Mouse (Mus musculus): ENCODE data around the gene Ndrg2. TPM values are rescaled to one million over a fixed set of nuclear protein-coding genes. Genes with fewer than 3 reads are reported as not detected.
A peak's percentile ranks its signal among the peaks of the same experiment; 100 is the strongest.

Ndrg2 gene
- total RNA-seq, 1 experiment from 2014 or later = 4.1 TPM

DNA sequence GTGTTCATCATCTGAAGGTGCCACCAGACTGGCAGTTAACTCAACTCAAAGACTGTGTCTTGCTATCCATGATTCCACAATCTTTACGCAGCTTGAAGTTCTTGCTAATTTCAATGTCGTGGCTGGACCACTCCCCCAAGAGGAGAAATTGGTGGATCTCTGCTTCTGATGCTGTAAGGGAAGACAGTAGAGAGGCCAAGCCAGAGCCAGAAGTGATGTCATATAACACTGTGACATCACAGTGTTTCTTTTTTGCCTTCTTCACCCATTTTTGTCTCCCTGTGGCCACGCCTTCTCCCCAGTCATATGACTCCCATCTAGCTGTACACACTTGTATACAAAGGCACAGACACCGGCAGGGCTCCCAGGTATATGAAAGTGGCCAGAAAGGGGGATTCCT is 4.2 kb upstream of the Ndrg2 start, which contains the start of gene Tppp2:
TSS of gene Tppp2 (plus strand) at position 301 of the 400 bp plus-strand sequence.
- ATAC-seq (replicated peaks in 1 of 2; ENCODE audit: insufficient read depth in 1 of 2, low FRiP score in 2 of 2, low TSS enrichment in 1 of 2, low read depth in 1 of 2, poor library complexity in 2 of 2, severe bottlenecking in 2 of 2) = no peak

DNA sequence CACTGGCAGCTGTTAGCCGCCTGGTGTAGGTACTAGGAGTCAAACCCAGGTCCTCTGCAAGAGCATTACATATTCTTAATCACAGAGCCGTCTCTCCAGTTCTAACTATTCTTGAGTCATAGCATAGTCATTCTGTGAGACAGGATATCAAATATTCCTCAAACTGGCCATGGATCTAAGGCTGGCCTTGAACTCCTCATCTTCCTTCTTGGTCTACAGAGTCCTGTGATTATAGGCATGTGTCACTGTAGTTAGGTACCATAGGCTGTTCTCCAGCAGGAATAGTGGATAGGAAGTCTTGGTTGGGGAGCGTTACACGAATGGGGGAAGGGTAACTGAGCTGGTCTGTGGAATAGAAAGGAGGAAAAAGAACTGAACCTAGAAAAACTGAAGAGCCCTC is 2.6 kb upstream of the Ndrg2 start:
- no peak for ATAC-seq (replicated peaks in 1 of 2; ENCODE audit: insufficient read depth in 1 of 2, low FRiP score in 2 of 2, low TSS enrichment in 1 of 2, low read depth in 1 of 2, poor library complexity in 2 of 2, severe bottlenecking in 2 of 2)

DNA sequence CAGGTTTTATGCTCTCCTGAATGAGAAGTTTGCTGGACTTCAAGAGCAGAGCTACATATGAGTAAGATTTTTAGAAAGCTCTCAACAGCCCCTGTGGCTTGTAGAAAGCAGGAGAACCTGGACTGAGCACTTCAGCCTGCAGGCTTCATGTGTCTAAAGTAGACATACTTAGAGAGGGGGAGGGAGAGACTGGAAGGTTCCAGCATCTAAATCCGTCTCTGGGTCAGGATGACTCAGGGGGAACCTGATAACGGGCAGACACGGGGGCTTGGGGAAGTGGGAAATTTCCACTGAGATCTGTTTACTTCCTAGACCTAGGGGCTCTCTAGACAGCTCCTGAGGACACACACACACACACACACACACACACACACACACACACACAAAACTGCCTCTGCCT is 1.1 kb upstream of the Ndrg2 start:
- ATAC-seq (replicated peaks in 1 of 2; ENCODE audit: insufficient read depth in 1 of 2, low FRiP score in 2 of 2, low TSS enrichment in 1 of 2, low read depth in 1 of 2, poor library complexity in 2 of 2, severe bottlenecking in 2 of 2) = no peak

DNA sequence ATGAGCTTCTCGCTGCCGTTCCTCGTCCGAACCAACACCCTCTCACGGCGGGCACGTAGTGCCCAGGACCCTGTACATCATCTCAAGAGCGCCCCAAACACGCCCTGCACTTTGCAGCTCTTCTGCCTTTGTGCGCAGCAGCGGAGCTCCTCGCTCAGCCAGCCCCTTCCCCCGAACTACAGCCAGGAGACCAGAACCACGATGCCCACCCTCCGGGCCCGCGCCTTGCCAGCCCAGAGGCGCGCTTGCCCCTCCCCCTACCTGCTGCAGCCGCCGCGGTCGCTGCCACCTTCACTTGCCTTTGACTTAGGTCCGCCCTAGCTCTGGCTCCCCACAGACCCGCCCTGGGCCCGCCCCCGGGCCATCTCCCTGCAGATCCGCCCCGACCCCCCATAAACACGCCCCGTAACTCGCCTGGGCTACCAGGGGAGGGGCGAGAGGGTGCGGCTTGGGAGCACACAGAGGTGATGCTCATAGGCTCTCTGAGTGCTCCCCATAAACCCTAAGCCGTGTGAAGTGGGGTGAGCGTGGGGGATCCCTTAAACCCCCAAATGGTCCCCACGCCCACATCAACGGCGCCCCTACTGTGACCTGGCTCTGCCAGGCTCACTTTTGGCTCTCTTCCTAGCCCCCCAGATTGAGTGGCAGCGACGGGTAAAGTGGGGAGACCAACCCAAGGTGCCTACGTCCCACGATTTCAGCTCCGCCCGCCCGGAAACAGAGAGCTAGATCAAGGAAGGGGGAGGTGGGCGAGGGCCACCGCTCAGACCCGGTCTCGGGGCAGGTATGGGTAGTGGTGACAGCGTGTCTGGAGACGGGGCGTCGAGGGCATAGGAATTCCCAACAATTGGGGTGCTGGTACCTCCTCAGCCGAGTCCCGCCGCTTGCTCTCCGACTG is 647 bp downstream of the Ndrg2 start:
- peak; percentile 83 to 87 for ATAC-seq (replicated peaks in 1 of 2; ENCODE audit: insufficient read depth in 1 of 2, low FRiP score in 2 of 2, low TSS enrichment in 1 of 2, low read depth in 1 of 2, poor library complexity in 2 of 2, severe bottlenecking in 2 of 2)

DNA sequence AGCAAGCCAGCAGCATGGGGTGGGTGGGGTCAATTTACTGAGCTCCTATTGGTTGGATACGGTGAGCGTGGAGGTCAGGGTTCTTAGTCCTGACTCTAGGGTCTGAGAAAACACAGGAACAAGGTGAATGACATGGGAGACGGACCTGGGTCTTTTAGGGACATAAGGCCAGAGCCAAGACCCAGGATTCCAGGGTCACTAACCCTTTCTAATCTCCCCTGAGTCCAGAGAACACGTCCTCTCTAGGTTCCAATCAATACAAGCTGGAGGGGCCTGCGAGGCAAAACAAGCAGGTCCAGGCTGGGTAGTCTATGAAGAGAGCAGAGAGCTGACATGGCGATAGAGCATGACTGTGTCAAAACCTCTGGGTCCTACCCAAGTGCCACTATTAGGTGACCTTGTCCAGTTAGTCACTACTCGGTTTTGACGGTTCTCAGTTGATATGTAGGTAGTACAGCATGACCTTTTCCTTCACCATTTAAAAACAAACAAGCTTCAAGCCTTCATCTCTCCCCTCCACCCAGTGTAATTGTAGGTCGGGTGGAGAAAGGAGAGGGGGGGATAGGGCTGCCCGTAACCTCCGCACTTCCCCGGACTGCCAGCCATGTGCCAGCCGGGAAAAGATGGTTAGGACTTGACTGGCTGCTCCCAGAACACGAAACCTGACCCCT is 1.4 kb downstream of the Ndrg2 start:
- ATAC-seq (replicated peaks in 1 of 2; ENCODE audit: insufficient read depth in 1 of 2, low FRiP score in 2 of 2, low TSS enrichment in 1 of 2, low read depth in 1 of 2, poor library complexity in 2 of 2, severe bottlenecking in 2 of 2) = no peak

DNA sequence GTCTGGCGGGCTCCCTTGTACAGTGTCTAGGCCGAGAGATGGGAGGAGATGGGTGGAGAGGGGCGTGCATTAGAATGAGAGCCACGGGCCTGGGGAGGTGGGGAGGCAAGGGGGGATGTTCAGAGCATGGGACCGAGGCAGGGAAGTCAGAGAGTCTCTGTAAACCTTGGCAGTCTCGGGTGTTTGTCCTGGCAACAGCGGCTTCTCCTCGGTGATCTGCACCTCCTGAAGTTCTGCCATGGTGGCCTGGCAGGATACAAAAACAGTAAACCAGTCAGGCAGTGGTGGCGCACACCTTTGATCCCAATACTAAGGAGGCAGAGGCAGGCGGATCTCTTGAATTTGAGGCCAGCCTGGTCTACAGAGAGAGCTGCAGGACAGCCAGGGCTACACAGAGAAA is 2.7 kb downstream of the Ndrg2 start:
- no peak for ATAC-seq (replicated peaks in 1 of 2; ENCODE audit: insufficient read depth in 1 of 2, low FRiP score in 2 of 2, low TSS enrichment in 1 of 2, low read depth in 1 of 2, poor library complexity in 2 of 2, severe bottlenecking in 2 of 2)

DNA sequence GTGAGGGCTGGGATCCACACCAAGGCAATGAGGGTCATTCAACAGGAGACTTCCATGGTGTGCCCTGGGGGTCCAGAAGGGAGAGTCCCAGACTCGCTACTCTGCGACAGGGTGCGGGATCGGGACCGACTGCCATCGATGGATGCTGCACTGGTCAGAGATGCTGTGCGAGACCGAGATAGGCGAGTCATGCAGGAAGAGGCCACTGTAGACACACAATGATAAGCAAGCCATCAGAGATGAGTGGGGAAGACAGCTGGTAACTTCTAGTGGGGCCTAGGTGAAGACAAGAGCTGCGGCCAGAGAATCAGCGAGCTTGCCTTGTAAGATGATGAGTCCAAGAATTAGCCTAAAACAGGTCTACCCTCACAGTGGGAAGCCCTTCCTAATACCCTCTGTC is 7.9 kb downstream of the Ndrg2 start:
- ATAC-seq (replicated peaks in 1 of 2; ENCODE audit: insufficient read depth in 1 of 2, low FRiP score in 2 of 2, low TSS enrichment in 1 of 2, low read depth in 1 of 2, poor library complexity in 2 of 2, severe bottlenecking in 2 of 2) = no peak

DNA sequence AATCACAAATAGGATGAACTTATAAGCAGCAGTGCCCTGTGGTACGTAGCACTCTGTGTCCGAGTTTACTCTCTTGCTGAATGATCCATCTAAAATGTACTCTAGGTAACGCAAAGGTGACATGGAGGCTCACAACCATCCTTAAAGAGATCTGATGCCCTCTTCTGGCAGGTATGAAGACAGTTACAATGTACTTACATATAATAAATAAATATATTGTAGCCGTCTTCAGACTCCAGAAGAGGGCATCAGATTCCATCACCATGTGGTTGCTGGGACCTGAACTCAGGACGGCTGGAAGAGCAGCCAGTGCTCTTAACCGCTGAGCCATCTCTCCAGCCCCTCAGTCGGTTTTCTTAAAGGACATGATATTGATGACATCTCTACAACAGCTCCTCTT is 9.3 kb downstream of the Ndrg2 start:
- no peak for ATAC-seq (replicated peaks in 1 of 2; ENCODE audit: insufficient read depth in 1 of 2, low FRiP score in 2 of 2, low TSS enrichment in 1 of 2, low read depth in 1 of 2, poor library complexity in 2 of 2, severe bottlenecking in 2 of 2)

DNA sequence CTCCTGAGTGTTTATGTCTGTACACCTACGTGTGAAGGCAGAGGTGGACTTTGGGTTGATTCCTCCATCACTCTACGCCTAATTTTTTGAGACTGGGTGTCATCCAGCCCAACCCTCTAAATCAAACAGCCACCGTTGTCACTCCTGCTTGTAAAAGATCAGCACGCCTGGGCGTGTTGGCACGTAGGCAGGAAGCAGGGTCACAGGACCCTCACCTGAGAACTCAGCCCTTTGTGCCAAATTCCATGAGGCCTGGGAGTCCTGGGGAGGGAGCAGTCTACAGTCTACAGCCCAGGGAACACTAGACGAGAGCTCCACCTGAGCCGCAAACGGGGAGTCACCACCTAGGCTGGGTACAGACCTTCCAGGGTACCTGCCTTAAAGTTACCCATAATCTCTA is 10.2 kb downstream of the Ndrg2 start:
- no peak for ATAC-seq (replicated peaks in 1 of 2; ENCODE audit: insufficient read depth in 1 of 2, low FRiP score in 2 of 2, low TSS enrichment in 1 of 2, low read depth in 1 of 2, poor library complexity in 2 of 2, severe bottlenecking in 2 of 2)

DNA sequence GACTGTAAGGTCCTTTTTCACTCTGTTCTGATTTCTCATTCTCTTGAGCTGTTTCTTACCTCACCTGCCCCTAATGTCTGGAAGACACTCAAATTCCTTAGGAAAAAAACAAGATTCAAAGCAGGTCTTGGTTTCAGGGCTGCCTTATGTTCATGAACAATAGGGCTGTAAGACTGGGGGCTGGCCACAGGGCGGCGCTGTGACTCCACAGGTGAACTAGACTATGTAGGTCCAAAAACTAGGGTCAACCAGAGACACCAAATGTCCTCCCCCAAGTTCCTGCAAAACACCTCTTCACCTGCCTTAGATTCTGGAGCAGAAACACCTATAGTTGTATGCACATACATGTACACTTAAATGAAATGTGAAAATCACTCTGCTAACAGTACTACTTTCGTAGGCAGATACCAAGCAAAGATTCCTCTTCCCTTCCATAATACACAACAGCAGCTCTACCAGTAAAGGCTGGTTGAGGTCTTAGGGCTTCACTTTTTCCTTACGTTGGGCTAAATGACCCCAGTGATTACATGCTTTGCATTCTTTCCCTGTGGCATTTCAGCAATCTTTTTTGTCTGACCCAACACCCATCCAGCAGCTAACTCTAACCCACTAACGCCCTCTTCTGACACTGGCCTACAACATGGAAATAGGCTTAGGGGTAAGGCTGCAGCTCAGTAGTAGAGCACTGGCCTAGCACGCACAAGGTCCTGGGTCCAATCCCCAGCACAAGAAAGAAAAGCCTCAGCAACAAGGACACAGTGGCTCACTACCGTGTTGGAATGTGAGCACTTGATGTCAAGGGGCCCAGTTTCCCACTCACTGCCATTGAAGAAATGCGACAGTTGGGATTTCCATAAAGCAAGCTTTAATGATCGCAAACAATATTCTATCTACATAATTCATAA is 10.9 kb downstream of the Ndrg2 start:
- ATAC-seq (replicated peaks in 1 of 2; ENCODE audit: insufficient read depth in 1 of 2, low FRiP score in 2 of 2, low TSS enrichment in 1 of 2, low read depth in 1 of 2, poor library complexity in 2 of 2, severe bottlenecking in 2 of 2) = peak; percentile 65 to 84

DNA sequence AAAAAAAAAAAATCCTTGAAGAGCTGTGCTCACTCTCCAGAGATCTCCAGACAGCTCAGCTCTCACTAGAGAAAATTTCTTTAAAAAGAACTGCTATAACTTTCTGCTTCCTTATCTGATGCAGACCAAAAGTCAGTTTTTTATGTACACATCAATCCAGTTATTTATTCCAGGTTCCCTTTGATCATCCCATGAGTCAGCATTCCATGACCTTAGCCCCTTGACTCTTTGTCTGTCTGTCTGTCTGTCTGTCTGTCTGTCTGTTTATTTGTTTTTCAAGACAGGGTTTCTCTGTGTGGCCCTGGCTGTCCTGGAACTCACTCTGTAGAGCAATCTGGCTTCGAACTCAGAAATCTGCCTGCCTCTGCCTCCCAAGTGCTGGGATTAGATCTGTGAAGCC is 14.6 kb downstream of the Ndrg2 start:
- ATAC-seq (replicated peaks in 1 of 2; ENCODE audit: insufficient read depth in 1 of 2, low FRiP score in 2 of 2, low TSS enrichment in 1 of 2, low read depth in 1 of 2, poor library complexity in 2 of 2, severe bottlenecking in 2 of 2) = no peak

DNA sequence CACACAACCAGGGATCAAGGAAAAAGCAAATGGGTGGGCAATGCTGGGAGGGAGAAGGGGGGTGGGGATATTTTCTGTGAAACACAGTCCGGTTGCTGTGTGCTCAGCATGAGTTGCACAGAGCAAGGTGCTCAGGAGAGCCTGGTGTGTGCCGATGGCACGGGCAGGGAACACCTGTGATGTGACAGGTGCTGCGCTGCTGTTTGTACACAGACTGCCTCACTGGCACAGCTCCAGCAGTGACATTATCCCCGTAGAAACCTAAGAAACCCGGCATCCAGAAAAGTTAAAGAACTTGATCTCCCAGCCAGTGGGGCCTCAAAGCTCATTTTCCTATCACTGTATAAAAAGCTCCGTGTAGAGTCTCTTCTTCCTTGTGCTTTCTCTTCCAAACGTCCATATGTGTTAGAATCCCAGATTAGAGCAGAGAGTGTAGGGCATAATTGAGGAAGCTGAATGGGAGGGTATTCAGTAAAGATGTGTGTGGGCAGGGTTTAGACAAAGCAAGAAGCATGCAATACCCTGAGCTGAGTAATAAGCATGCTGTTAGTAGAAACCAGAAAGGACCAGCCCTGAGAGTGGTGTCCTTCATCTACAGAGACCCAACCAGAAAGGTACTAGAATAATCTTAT is 17.3 kb downstream of the Ndrg2 start:
- ATAC-seq (replicated peaks in 1 of 2; ENCODE audit: insufficient read depth in 1 of 2, low FRiP score in 2 of 2, low TSS enrichment in 1 of 2, low read depth in 1 of 2, poor library complexity in 2 of 2, severe bottlenecking in 2 of 2) = no peak

DNA sequence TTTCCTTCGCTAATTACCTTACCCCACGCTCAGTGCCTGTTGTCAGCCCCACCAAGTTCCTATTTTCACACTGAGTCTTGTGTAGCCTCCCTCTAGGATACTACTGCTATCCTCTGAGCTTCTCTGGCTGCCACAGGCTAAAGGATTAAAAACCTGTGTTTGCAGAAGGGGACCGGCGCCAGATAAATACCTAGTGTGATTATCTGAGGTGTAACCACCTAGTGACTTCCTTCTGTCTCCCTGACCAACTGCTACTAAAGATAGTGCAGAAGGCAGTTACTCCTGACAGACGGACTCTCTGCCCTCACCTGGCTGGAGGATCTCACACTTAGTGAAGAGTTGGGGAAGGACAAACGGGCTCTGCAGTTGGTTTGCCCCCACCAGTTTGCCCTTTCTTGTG is 17.9 kb downstream of the Ndrg2 start:
- no peak for ATAC-seq (replicated peaks in 1 of 2; ENCODE audit: insufficient read depth in 1 of 2, low FRiP score in 2 of 2, low TSS enrichment in 1 of 2, low read depth in 1 of 2, poor library complexity in 2 of 2, severe bottlenecking in 2 of 2)

DNA sequence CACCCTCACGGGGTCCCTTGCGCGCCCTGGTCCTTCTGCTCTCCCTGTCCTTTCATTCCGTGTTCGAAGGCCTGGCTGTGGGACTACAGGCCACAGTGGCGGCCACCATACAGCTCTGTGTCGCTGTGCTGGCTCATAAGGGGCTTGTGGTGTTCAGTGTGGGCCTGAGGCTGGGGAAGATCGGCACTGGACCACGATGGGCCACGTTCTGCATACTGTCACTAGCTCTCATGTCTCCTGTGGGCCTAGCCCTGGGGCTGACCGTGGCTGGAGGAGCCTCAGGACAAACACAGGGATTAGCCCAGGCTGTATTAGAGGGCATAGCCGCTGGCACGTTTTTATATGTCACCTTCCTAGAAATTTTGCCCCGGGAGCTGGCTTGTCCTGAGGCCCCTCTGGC is 18.9 kb downstream of the Ndrg2 start:
- ATAC-seq (replicated peaks in 1 of 2; ENCODE audit: insufficient read depth in 1 of 2, low FRiP score in 2 of 2, low TSS enrichment in 1 of 2, low read depth in 1 of 2, poor library complexity in 2 of 2, severe bottlenecking in 2 of 2) = no peak

DNA sequence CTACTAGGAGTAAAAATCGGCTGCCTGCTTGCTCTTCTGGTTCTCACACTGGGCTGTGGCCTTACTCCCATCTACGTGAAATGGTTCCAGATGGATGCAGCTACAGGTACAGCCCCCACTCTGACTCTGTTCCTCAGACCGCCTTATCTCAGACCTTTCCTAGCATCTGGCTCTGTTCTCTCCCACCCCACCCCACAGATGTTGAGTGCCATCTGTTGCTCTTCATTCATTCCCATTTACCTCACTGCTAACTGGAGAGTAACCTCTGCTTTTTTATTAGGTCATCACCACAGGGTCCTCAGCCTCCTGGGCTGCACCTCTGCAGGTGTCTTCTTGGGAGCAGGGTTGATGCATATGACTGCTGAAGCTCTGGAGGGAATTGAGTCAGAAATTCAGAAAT is 20.1 kb downstream of the Ndrg2 start:
- no peak for ATAC-seq (replicated peaks in 1 of 2; ENCODE audit: insufficient read depth in 1 of 2, low FRiP score in 2 of 2, low TSS enrichment in 1 of 2, low read depth in 1 of 2, poor library complexity in 2 of 2, severe bottlenecking in 2 of 2)

DNA sequence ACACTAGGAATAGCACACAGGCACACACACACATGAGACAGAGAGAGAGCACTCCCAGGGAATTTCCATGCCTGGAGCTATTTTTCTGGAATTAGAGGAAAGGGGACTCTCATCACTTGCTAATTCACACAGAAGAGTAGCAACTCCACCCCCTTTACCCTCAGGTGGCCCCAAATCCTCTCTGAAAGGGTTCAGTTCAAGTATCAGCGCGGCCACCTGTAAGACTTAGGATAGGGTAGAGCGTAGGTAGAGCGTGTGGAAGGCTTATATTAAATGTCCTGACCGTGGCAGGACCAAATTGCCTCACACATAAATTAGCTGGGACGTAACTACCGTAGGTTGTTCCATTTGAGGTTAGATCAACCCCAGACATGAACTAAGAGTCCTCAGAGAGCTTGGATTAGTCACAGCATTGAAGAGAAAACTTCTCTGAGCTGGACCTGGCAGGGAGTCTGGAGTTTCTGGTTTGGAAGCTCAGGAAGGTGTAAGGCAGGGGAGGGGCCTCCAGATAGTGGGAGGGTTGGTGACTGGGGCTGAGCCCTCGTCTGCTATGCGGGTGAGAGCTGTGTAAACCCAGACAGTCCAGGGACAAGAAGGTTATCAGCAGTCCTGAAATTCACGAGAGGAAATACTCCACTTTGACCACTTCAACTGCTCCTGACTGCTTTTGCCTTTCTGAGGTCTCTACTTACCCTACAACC is 20.7 kb downstream of the Ndrg2 start:
- ATAC-seq (replicated peaks in 1 of 2; ENCODE audit: insufficient read depth in 1 of 2, low FRiP score in 2 of 2, low TSS enrichment in 1 of 2, low read depth in 1 of 2, poor library complexity in 2 of 2, severe bottlenecking in 2 of 2) = no peak
